Mouse (Mus musculus): ENCODE measurements around the gene Olfr598. TPM values are rescaled to one million over a fixed set of nuclear protein-coding genes. Genes with fewer than 3 reads are reported as not detected.
"Not testable (repeated sequence)": the region's sequence is repeated elsewhere in the genome, so short reads cannot be mapped to it uniquely, and the experiment has no call there.

Gene Olfr598
- not detected in 2 replicates for polyA plus RNA-seq (2015; fragmentation: Nextera tagmentation; extraction: Ambion mirVana)

GRCm38 (mm10) chr7:103323268-103323667 is at the start of gene Olfr598:
TSS of gene Olfr598 (plus strand) at chr7:103323568.
- no peaks in the 10 kb centered on the region for H3K27me3 ChIP-seq
- H3K4me1 ChIP-seq = no peaks in the 10 kb centered on the region
- H3K36me3 ChIP-seq = no peaks in the 10 kb centered on the region
- H3K4me2 ChIP-seq = no peak within 1 kb of the TSS
- ATAC-seq (replicated peaks; ENCODE audit: low FRiP score) = no peak
- no peak within 1 kb of the TSS for H3K4me3 ChIP-seq (replicated peaks)
- H3K9ac ChIP-seq = no peak within 1 kb of the TSS
- no peaks in the 10 kb centered on the region for H3K9me3 ChIP-seq (replicated peaks)
- H3K27ac ChIP-seq = no peak within 1 kb of the TSS

GRCm38 (mm10) chr7:103305348-103305747 is 18.0 kb upstream of the Olfr598 start, which contains the start of gene Olfr596:
TSS of gene Olfr596 (plus strand) at chr7:103305648.
- not testable (repeated sequence) for H3K9ac ChIP-seq; ATAC-seq (replicated peaks; ENCODE audit: low FRiP score); H3K27ac ChIP-seq; H3K9me3 ChIP-seq (replicated peaks); H3K4me1 ChIP-seq; H3K36me3 ChIP-seq; H3K4me3 ChIP-seq (replicated peaks); H3K4me2 ChIP-seq; H3K27me3 ChIP-seq
- WGBS = 83% methylated on average over 2 of the region's 2 CpGs

- not testable (repeated sequence) for H3K27me3 ChIP-seq
Observed at GRCm38 (mm10) chr7:103316015-103316414, 7.4 kb upstream of the Olfr598 start, which contains the start of gene Olfr597. TSS of gene Olfr597 (plus strand) at chr7:103316315.

GRCm38 (mm10) chr7:103335617-103336016 is 12.2 kb downstream of the Olfr598 start, which contains the start of gene Olfr599:
TSS of gene Olfr599 (plus strand) at chr7:103335917.
- no peak for ATAC-seq (replicated peaks; ENCODE audit: low FRiP score)
- Histone ChIP-seq H3K27ac (no peak within 1 kb of the TSS), H3K9ac (no peak within 1 kb of the TSS), H3K9me3 (replicated peaks) (no peaks in the 10 kb centered on the region), H3K27me3 (no peaks in the 10 kb centered on the region), H3K4me1 (no peaks in the 10 kb centered on the region), H3K36me3 (no peaks in the 10 kb centered on the region), H3K4me3 (replicated peaks) (no peak within 1 kb of the TSS), H3K4me2 (no peak within 1 kb of the TSS)
- 84% methylated on average over 1 of the region's 1 CpGs for WGBS

More at GRCm38 (mm10) chr7:103316015-103316414, 7.4 kb upstream of the Olfr598 start, which contains the start of gene Olfr597:
- H3K27ac ChIP-seq; H3K9me3 ChIP-seq (replicated peaks); H3K9ac ChIP-seq; ATAC-seq (replicated peaks; ENCODE audit: low FRiP score); H3K36me3 ChIP-seq; H3K4me1 ChIP-seq; H3K4me3 ChIP-seq (replicated peaks); H3K4me2 ChIP-seq: not testable (repeated sequence)
- WGBS = 87% methylated on average over 2 of the region's 2 CpGs

GRCm38 (mm10) chr7:103349569-103349968 is 26.2 kb downstream of the Olfr598 start, which contains the start of gene Olfr600:
TSS of gene Olfr600 (minus strand) at chr7:103349669.
- no peaks in the 10 kb centered on the region for H3K4me1 ChIP-seq
- no peak within 1 kb of the TSS for H3K4me3 ChIP-seq (replicated peaks)
- H3K9ac ChIP-seq = no peak within 1 kb of the TSS
- H3K36me3 ChIP-seq = no peaks in the 10 kb centered on the region
- no peak within 1 kb of the TSS for H3K4me2 ChIP-seq
- no peaks in the 10 kb centered on the region for H3K9me3 ChIP-seq (replicated peaks)
- ATAC-seq (replicated peaks; ENCODE audit: low FRiP score) = no peak
- H3K27ac ChIP-seq = no peak within 1 kb of the TSS
- H3K27me3 ChIP-seq = no peaks in the 10 kb centered on the region

GRCm38 (mm10) chr7:103362555-103362954 is 39.2 kb downstream of the Olfr598 start, which contains the start of gene Olfr601:
TSS of gene Olfr601 (minus strand) at chr7:103362655.
- Histone ChIP-seq H3K4me2 (no peak within 1 kb of the TSS), H3K27me3 (no peaks in the 10 kb centered on the region), H3K9me3 (replicated peaks) (no peaks in the 10 kb centered on the region), H3K36me3 (no peaks in the 10 kb centered on the region), H3K9ac (no peak within 1 kb of the TSS), H3K27ac (no peak within 1 kb of the TSS), H3K4me3 (replicated peaks) (no peak within 1 kb of the TSS), H3K4me1 (no peaks in the 10 kb centered on the region)
- 95% methylated on average over 1 of the region's 1 CpGs for WGBS
- ATAC-seq (replicated peaks; ENCODE audit: low FRiP score) = no peak

Other genes starting within 250 kb of the Olfr598 start
- not detected in 2 replicates for gene Olfr584, start 241.7 kb upstream of the Olfr598 start, polyA plus RNA-seq (2015; fragmentation: Nextera tagmentation; extraction: Ambion mirVana)
- gene Olfr585, start 225.8 kb upstream of the Olfr598 start, polyA plus RNA-seq (2015; fragmentation: Nextera tagmentation; extraction: Ambion mirVana) = not detected in 2 replicates
- not detected in 2 replicates for gene Olfr586, start 197.9 kb upstream of the Olfr598 start, polyA plus RNA-seq (2015; fragmentation: Nextera tagmentation; extraction: Ambion mirVana)
- gene Olfr588-ps1, start 182.7 kb upstream of the Olfr598 start, polyA plus RNA-seq (2015; fragmentation: Nextera tagmentation; extraction: Ambion mirVana) = not detected in 2 replicates
- gene Olfr589, start 167.2 kb upstream of the Olfr598 start, polyA plus RNA-seq (2015; fragmentation: Nextera tagmentation; extraction: Ambion mirVana) = not detected in 2 replicates
- not detected in 2 replicates for gene Olfr591, start 145.2 kb upstream of the Olfr598 start, polyA plus RNA-seq (2015; fragmentation: Nextera tagmentation; extraction: Ambion mirVana)
- gene Olfr592, start 138.8 kb upstream of the Olfr598 start, polyA plus RNA-seq (2015; fragmentation: Nextera tagmentation; extraction: Ambion mirVana) = not detected in 2 replicates
- gene Olfr593, start 111.7 kb upstream of the Olfr598 start, polyA plus RNA-seq (2015; fragmentation: Nextera tagmentation; extraction: Ambion mirVana) = not detected in 2 replicates
- not detected in 2 replicates for gene Olfr594, start 106.6 kb upstream of the Olfr598 start, polyA plus RNA-seq (2015; fragmentation: Nextera tagmentation; extraction: Ambion mirVana)
- gene Usp17ld, start 71.1 kb upstream of the Olfr598 start, polyA plus RNA-seq (2015; fragmentation: Nextera tagmentation; extraction: Ambion mirVana) = not detected in 2 replicates
- gene Olfr596, start 17.9 kb upstream of the Olfr598 start, polyA plus RNA-seq (2015; fragmentation: Nextera tagmentation; extraction: Ambion mirVana) = not detected in 2 replicates
- gene Olfr597, start 7.3 kb upstream of the Olfr598 start, polyA plus RNA-seq (2015; fragmentation: Nextera tagmentation; extraction: Ambion mirVana) = not detected in 2 replicates
- gene Olfr599, start 12.3 kb downstream of the Olfr598 start, polyA plus RNA-seq (2015; fragmentation: Nextera tagmentation; extraction: Ambion mirVana) = not detected in 2 replicates
- gene Olfr600, start 26.1 kb downstream of the Olfr598 start, polyA plus RNA-seq (2015; fragmentation: Nextera tagmentation; extraction: Ambion mirVana) = not detected in 2 replicates
- gene Olfr601, start 39.1 kb downstream of the Olfr598 start, polyA plus RNA-seq (2015; fragmentation: Nextera tagmentation; extraction: Ambion mirVana) = not detected in 2 replicates
- gene Olfr603, start 62.6 kb downstream of the Olfr598 start, polyA plus RNA-seq (2015; fragmentation: Nextera tagmentation; extraction: Ambion mirVana) = not detected in 2 replicates
- not detected in 2 replicates for gene Usp17lc, start 91.5 kb downstream of the Olfr598 start, polyA plus RNA-seq (2015; fragmentation: Nextera tagmentation; extraction: Ambion mirVana)
- gene Olfr605, start 121.9 kb downstream of the Olfr598 start, polyA plus RNA-seq (2015; fragmentation: Nextera tagmentation; extraction: Ambion mirVana) = not detected in 2 replicates
- gene Olfr606, start 125.5 kb downstream of the Olfr598 start, polyA plus RNA-seq (2015; fragmentation: Nextera tagmentation; extraction: Ambion mirVana) = not detected in 2 replicates
- gene Olfr607, start 140.6 kb downstream of the Olfr598 start, polyA plus RNA-seq (2015; fragmentation: Nextera tagmentation; extraction: Ambion mirVana) = not detected in 2 replicates
- gene Olfr608, start 146.3 kb downstream of the Olfr598 start, polyA plus RNA-seq (2015; fragmentation: Nextera tagmentation; extraction: Ambion mirVana) = not detected in 2 replicates
- gene Olfr609, start 174.5 kb downstream of the Olfr598 start, polyA plus RNA-seq (2015; fragmentation: Nextera tagmentation; extraction: Ambion mirVana) = not detected in 2 replicates
- gene Olfr610, start 188.6 kb downstream of the Olfr598 start, polyA plus RNA-seq (2015; fragmentation: Nextera tagmentation; extraction: Ambion mirVana) = not detected in 2 replicates
- gene Olfr611, start 197.3 kb downstream of the Olfr598 start, polyA plus RNA-seq (2015; fragmentation: Nextera tagmentation; extraction: Ambion mirVana) = not detected in 2 replicates
- not detected in 2 replicates for gene Olfr612, start 219.1 kb downstream of the Olfr598 start, polyA plus RNA-seq (2015; fragmentation: Nextera tagmentation; extraction: Ambion mirVana)
- not detected in 2 replicates for gene Olfr613, start 224.5 kb downstream of the Olfr598 start, polyA plus RNA-seq (2015; fragmentation: Nextera tagmentation; extraction: Ambion mirVana)
- not detected in 2 replicates for gene Olfr615, start 232.5 kb downstream of the Olfr598 start, polyA plus RNA-seq (2015; fragmentation: Nextera tagmentation; extraction: Ambion mirVana)
- not detected in 2 replicates for gene Olfr616, start 245.6 kb downstream of the Olfr598 start, polyA plus RNA-seq (2015; fragmentation: Nextera tagmentation; extraction: Ambion mirVana)
- gene Olfr617, start 249.5 kb downstream of the Olfr598 start, polyA plus RNA-seq (2015; fragmentation: Nextera tagmentation; extraction: Ambion mirVana) = not detected in 2 replicates

All from kidney, embryonic 15.5 days (tissue).